Mouse (Mus musculus): Measurements from ENCODE around the gene Ppp2r1b. TPM values are rescaled to one million over a fixed set of nuclear protein-coding genes. Genes with fewer than 3 reads are reported as not detected.

The Ppp2r1b gene
- polyA plus RNA-seq, 1 experiment from 2014 or later: 73.9 TPM

GRCm38 (mm10) chr9:50922363-50923153, 77.5 kb downstream of the Ppp2r1b start:
- Histone ChIP-seq H3K36me3 (ENCODE audit: control insufficient read depth, insufficient read depth, low read length) (no peaks in the 10 kb centered on the region), H3K4me1 (replicated peaks; ENCODE audit: control insufficient read depth, insufficient read depth, low read length) (no peaks in the 10 kb centered on the region), H3K4me2 (ENCODE audit: low read length) (no peak overlapping the region), H3K9me3 (ENCODE audit: control insufficient read depth, low read length) (no peaks in the 10 kb centered on the region), H3K27ac (ENCODE audit: low read depth) (no peak overlapping the region), H3K27me3 (replicated peaks; ENCODE audit: control insufficient read depth, insufficient read depth, low read length) (no peaks in the 10 kb centered on the region), H3K9ac (ENCODE audit: low read length) (no peak overlapping the region), H3K4me3 (ENCODE audit: low read depth, low read length) (no peak overlapping the region)
- 68% methylated on average over 5 of the region's 5 CpGs for WGBS
- ATAC-seq (replicated peaks; ENCODE audit: low FRiP score, low TSS enrichment, low read depth) (no peak), DNase-seq (ENCODE audit: low spot score) (no peak)

GRCm38 (mm10) chr9:50924454-50924853, 79.4 kb downstream of the Ppp2r1b start:
- no peak overlapping the region for H3K27ac ChIP-seq (ENCODE audit: low read depth)
- no peak overlapping the region for H3K4me2 ChIP-seq (ENCODE audit: low read length)
- H3K9me3 ChIP-seq (ENCODE audit: control insufficient read depth, low read length): no peaks in the 10 kb centered on the region
- H3K9ac ChIP-seq (ENCODE audit: low read length): no peak overlapping the region
- ATAC-seq (replicated peaks; ENCODE audit: low FRiP score, low TSS enrichment, low read depth) (no peak), DNase-seq (ENCODE audit: low spot score) (no peak)
- H3K4me1 ChIP-seq (replicated peaks; ENCODE audit: control insufficient read depth, insufficient read depth, low read length): no peaks in the 10 kb centered on the region
- H3K27me3 ChIP-seq (replicated peaks; ENCODE audit: control insufficient read depth, insufficient read depth, low read length): no peaks in the 10 kb centered on the region
- no peaks in the 10 kb centered on the region for H3K36me3 ChIP-seq (ENCODE audit: control insufficient read depth, insufficient read depth, low read length)
- no peak overlapping the region for H3K4me3 ChIP-seq (ENCODE audit: low read depth, low read length)

- H3K4me3 ChIP-seq (ENCODE audit: low read depth, low read length): no peak overlapping the region
- no peak overlapping the region for H3K4me2 ChIP-seq (ENCODE audit: low read length)
- no peaks in the 10 kb centered on the region for H3K4me1 ChIP-seq (replicated peaks; ENCODE audit: control insufficient read depth, insufficient read depth, low read length)
- no peaks in the 10 kb centered on the region for H3K9me3 ChIP-seq (ENCODE audit: control insufficient read depth, low read length)
- no peak overlapping the region for H3K9ac ChIP-seq (ENCODE audit: low read length)
- no peaks in the 10 kb centered on the region for H3K36me3 ChIP-seq (ENCODE audit: control insufficient read depth, insufficient read depth, low read length)
- no peaks in the 10 kb centered on the region for H3K27me3 ChIP-seq (replicated peaks; ENCODE audit: control insufficient read depth, insufficient read depth, low read length)
- ATAC-seq (replicated peaks; ENCODE audit: low FRiP score, low TSS enrichment, low read depth) (no peak), DNase-seq (ENCODE audit: low spot score) (no peak)
- 76% methylated on average over 4 of the region's 4 CpGs for WGBS
- H3K27ac ChIP-seq (ENCODE audit: low read depth): no peak overlapping the region
Measured at GRCm38 (mm10) chr9:50925801-50926200, 80.7 kb downstream of the Ppp2r1b start.

DNA sequence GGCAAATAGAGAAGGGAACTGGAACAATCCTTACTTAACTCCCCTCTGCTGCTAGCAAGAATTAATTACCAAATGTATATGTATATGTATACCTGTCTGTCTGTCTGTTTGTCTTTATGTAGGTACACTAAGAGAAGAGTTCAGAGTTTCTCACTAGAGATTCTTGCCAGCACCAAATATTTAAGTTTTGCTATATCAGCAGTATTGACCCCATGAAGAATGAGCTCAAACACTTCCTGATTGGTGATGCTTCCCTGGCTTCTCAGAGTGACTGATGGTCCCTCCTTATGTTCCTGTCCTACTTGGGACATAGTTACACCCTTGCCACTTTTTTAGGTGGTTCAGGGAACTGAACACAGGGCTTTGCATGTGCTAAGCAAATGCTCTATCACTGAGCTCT, 84.9 kb downstream of the Ppp2r1b start:
- Histone ChIP-seq H3K4me2 (ENCODE audit: low read length) (no peak overlapping the region), H3K4me3 (ENCODE audit: low read depth, low read length) (no peak overlapping the region), H3K9ac (ENCODE audit: low read length) (no peak overlapping the region), H3K27ac (ENCODE audit: low read depth) (no peak overlapping the region), H3K4me1 (replicated peaks; ENCODE audit: control insufficient read depth, insufficient read depth, low read length) (no peaks in the 10 kb centered on the region), H3K36me3 (ENCODE audit: control insufficient read depth, insufficient read depth, low read length) (peaks cover 5% of the 10 kb centered on the region; the same call in 1 of the 2 replicates), H3K9me3 (ENCODE audit: control insufficient read depth, low read length) (no peaks in the 10 kb centered on the region), H3K27me3 (replicated peaks; ENCODE audit: control insufficient read depth, insufficient read depth, low read length) (no peaks in the 10 kb centered on the region)
- ATAC-seq (replicated peaks; ENCODE audit: low FRiP score, low TSS enrichment, low read depth) (no peak), DNase-seq (ENCODE audit: low spot score) (no peak)

- Histone ChIP-seq H3K4me3 (ENCODE audit: low read depth, low read length) (no peak overlapping the region), H3K9ac (ENCODE audit: low read length) (no peak overlapping the region), H3K36me3 (ENCODE audit: control insufficient read depth, insufficient read depth, low read length) (no peaks in the 10 kb centered on the region), H3K9me3 (ENCODE audit: control insufficient read depth, low read length) (no peaks in the 10 kb centered on the region), H3K27me3 (replicated peaks; ENCODE audit: control insufficient read depth, insufficient read depth, low read length) (no peaks in the 10 kb centered on the region), H3K4me1 (replicated peaks; ENCODE audit: control insufficient read depth, insufficient read depth, low read length) (no peaks in the 10 kb centered on the region), H3K4me2 (ENCODE audit: low read length) (no peak overlapping the region), H3K27ac (ENCODE audit: low read depth) (no peak overlapping the region)
- no peak for DNase-seq (ENCODE audit: low spot score)
- no peak for ATAC-seq (replicated peaks; ENCODE audit: low FRiP score, low TSS enrichment, low read depth)
- 77% methylated on average over 3 of the region's 3 CpGs for WGBS
Measured at GRCm38 (mm10) chr9:50941804-50942401, 96.8 kb downstream of the Ppp2r1b start.

DNA sequence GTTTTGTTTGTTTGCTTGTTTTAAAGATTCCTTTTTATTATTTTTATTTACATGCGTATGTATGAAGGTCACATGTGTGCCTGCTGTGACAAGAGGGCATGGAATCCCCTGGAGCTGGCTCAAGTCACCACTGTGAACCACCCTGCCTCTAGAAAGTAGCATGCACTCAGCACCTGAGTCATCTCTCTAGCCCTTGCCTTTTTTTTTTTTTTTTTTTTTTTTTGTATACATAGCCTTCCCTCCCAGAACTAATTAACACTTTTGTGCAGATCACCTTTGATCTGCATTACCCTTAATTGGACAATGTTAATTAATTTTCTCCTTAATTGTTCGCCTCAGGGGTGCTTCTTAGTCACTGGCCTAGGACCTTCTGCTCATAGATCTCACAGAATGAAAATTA, 97.6 kb downstream of the Ppp2r1b start:
- no peaks in the 10 kb centered on the region for H3K9me3 ChIP-seq (ENCODE audit: control insufficient read depth, low read length)
- WGBS: 85% methylated on average over 2 of the region's 2 CpGs
- ATAC-seq (replicated peaks; ENCODE audit: low FRiP score, low TSS enrichment, low read depth) (no peak), DNase-seq (ENCODE audit: low spot score) (no peak)
- no peaks in the 10 kb centered on the region for H3K4me1 ChIP-seq (replicated peaks; ENCODE audit: control insufficient read depth, insufficient read depth, low read length)
- H3K9ac ChIP-seq (ENCODE audit: low read length): no peak overlapping the region
- H3K4me2 ChIP-seq (ENCODE audit: low read length): no peak overlapping the region
- no peaks in the 10 kb centered on the region for H3K36me3 ChIP-seq (ENCODE audit: control insufficient read depth, insufficient read depth, low read length)
- H3K27me3 ChIP-seq (replicated peaks; ENCODE audit: control insufficient read depth, insufficient read depth, low read length): no peaks in the 10 kb centered on the region
- H3K4me3 ChIP-seq (ENCODE audit: low read depth, low read length): no peak overlapping the region
- H3K27ac ChIP-seq (ENCODE audit: low read depth): no peak overlapping the region

Other genes with a start within 250 kb of the Ppp2r1b start
- gene Sdhd, start 241.5 kb upstream of the Ppp2r1b start, polyA plus RNA-seq (2014; fragmentation: Nextera tagmentation; extraction: Ambion mirVana): 407 and 414 TPM in 2 replicates
- gene Timm8b, start 241.4 kb upstream of the Ppp2r1b start, polyA plus RNA-seq (2014; fragmentation: Nextera tagmentation; extraction: Ambion mirVana): 297 and 341 TPM in 2 replicates
- 2.3 and 3.8 TPM in 2 replicates for gene Pih1d2, start 228.0 kb upstream of the Ppp2r1b start, polyA plus RNA-seq (2014; fragmentation: Nextera tagmentation; extraction: Ambion mirVana)
- gene Nkapd1, start 227.8 kb upstream of the Ppp2r1b start, polyA plus RNA-seq (2014; fragmentation: Nextera tagmentation; extraction: Ambion mirVana): 20.7 and 24.7 TPM in 2 replicates
- gene Dlat, start 185.5 kb upstream of the Ppp2r1b start, polyA plus RNA-seq (2014; fragmentation: Nextera tagmentation; extraction: Ambion mirVana): 52.9 and 60.9 TPM in 2 replicates
- gene Dixdc1, start 105.8 kb upstream of the Ppp2r1b start, polyA plus RNA-seq (2014; fragmentation: Nextera tagmentation; extraction: Ambion mirVana): 7.7 and 8.6 TPM in 2 replicates
- gene 2310030G06Rik, start 98.8 kb upstream of the Ppp2r1b start, polyA plus RNA-seq (2014; fragmentation: Nextera tagmentation; extraction: Ambion mirVana): 10.3 and 12.7 TPM in 2 replicates
- gene Cryab, start 94.0 kb upstream of the Ppp2r1b start, polyA plus RNA-seq (2014; fragmentation: Nextera tagmentation; extraction: Ambion mirVana): 41.5 and 44.4 TPM in 2 replicates
- 2.1 and 4.0 TPM in 2 replicates for gene Hspb2, start 92.9 kb upstream of the Ppp2r1b start, polyA plus RNA-seq (2014; fragmentation: Nextera tagmentation; extraction: Ambion mirVana)
- 13.5 and 15.4 TPM in 2 replicates for gene Fdxacb1, start 77.1 kb upstream of the Ppp2r1b start, polyA plus RNA-seq (2014; fragmentation: Nextera tagmentation; extraction: Ambion mirVana)
- 44.6 and 48.7 TPM in 2 replicates for gene Alg9, start 70.3 kb upstream of the Ppp2r1b start, polyA plus RNA-seq (2014; fragmentation: Nextera tagmentation; extraction: Ambion mirVana)
- 31.8 and 32.0 TPM in 2 replicates for gene 1110032A03Rik, start 69.8 kb upstream of the Ppp2r1b start, polyA plus RNA-seq (2014; fragmentation: Nextera tagmentation; extraction: Ambion mirVana)
- gene Sik2, start 163.8 kb downstream of the Ppp2r1b start, polyA plus RNA-seq (2014; fragmentation: Nextera tagmentation; extraction: Ambion mirVana): 16.6 and 16.9 TPM in 2 replicates
- gene Btg4, start 215.6 kb downstream of the Ppp2r1b start, polyA plus RNA-seq (2014; fragmentation: Nextera tagmentation; extraction: Ambion mirVana): not detected in 2 replicates
- 2.8 and 5.2 TPM in 2 replicates for gene Layn, start 231.8 kb downstream of the Ppp2r1b start, polyA plus RNA-seq (2014; fragmentation: Nextera tagmentation; extraction: Ambion mirVana)